Mouse (Mus musculus): Measurements from ENCODE around the gene Ptprg. TPM values are rescaled to one million over a fixed set of nuclear protein-coding genes. Genes with fewer than 3 reads are reported as not detected.

Gene Ptprg
- total RNA-seq, 2 experiments from 2014 or later: 134 to 135 TPM

DNA sequence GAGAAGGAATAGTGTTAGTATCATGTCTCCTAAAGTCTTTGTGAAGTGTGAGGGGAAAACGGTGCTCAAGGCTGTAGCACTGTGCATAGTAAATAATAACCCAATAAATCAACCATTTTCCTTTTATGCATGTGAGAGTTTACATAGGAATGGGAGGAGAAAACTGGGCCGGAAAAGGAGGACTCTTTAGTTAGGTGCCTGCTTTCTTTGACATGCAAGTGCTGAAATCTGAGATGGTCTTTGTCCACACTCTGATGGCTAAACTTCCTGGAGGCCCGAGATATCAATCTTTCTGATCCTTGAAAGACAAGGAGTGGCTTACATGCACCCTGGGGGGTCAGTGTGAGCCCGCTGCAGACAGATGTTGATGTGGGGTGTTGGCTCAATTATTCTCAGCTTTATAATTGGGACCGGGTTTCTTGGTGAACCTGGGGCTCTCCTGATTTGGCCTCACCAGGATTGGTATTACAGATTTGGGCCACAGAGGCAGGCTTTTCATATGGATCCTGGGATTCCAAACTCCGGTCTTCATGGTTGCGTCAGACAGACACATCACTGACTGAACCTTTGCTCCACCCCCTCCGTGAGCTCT, 7.4 kb downstream of the Ptprg start:
- intact Hi-C loops (cut with DNase I): no loop called here

DNA sequence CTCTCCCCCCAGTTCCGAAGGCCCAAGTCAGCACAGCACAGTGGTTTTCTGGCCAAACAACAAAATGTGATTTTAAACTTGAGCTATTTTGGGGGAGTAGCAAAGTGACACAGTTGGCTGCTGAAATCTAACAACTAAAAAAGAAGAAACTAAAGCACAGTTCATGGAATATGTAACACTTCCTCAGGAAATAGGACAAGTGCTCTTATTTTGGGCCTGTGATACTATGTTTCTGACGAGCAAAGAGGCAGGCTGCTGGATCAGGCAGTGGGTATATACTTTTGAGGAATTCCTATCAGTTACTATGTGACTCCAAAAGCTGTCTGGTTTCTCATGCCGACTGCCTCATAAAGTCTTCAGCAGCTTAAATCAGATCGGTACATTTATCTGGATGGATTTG, 8.1 kb downstream of the Ptprg start:
- DNase-seq (ENCODE audit: extremely low spot score in 1 of 2, low spot score in 2 of 2): no peak
- intact Hi-C loops (cut with DNase I): no loop called here

More for the DNA sequence above, 7.4 kb downstream of the Ptprg start:
- DNase-seq (ENCODE audit: extremely low spot score in 1 of 2, low spot score in 2 of 2): no peak

DNA sequence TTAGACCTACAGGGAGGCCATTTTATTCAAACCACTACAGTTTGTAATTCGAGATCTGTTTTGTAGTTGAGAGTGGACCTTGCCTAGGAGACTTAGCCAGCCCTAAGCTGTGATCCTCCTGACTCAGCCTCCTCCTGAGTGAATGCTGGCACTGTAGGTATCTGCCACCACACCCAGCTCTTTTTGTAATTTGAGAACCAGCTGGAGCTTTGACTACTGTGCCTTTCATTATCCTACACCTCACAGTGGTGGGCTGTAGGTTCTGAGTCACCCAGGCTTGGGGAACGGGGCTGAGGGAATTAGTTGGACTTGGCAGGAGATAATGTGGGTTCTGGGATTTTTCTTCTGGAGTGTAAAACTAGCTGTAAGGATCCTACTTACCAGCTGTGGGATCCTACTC, 9.5 kb downstream of the Ptprg start:
- intact Hi-C loops (cut with DNase I): no loop called here
- DNase-seq (ENCODE audit: extremely low spot score in 1 of 2, low spot score in 2 of 2): no peak

DNA sequence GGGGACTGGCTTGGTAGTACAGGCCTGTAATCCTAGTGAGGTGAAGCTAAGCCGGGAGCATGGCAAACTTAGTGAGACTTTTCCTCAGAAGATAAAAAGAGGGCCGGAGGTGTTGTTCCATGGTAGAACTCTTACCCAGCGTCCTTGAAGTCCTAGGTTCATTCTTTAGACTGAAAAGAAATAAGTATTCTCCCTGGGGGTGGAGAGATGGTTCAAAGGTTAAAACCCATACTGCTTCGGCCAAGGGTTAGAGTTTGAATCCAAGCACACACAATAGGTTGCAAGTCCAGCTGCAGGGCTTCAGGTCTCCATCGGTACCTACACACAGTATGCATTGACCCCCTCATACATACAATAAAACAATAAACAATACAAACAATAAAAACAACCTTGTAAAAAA, 10.3 kb downstream of the Ptprg start:
- intact Hi-C loops (cut with DNase I): no loop called here
- DNase-seq (ENCODE audit: extremely low spot score in 1 of 2, low spot score in 2 of 2): no peak

DNA sequence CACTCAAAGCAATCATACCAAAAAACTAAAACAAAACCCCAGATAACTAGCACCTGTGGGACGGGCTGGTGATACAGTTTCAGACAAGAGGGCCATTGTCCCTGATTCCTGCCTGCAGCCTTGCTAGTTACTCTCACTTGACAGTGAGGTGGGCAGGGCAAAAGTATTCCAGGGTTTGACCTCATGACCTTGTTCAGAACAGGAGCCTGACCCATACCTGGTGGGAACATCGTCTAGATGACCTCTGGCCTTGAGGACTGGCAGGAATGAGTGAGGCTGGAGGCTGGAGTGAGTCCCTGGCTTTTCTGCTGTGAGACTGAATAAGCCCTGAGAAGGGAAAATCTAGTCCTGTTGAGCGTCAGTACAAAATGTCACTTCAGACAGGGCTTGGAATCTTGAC, 11.1 kb downstream of the Ptprg start:
- DNase-seq (ENCODE audit: extremely low spot score in 1 of 2, low spot score in 2 of 2): no peak
- intact Hi-C loops (cut with DNase I): no loop called here

DNA sequence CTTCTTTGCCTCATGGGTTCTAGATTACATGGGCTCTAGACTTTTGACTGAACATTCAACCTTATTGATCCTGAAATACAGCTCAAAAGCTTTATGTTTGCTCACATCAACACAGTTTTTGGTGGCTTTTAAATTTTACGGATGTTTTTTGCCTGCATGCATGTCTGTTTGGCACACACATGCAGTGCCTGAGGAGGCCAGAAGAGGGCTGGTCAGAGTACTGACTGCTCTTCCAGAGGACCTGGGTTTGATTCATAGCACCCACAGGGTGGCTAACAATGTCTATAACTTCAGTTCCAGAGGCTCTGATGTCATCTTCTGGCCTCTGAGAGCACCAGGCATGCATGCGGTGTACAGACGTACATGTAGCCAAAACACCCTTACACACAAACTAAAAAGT, 12.0 kb downstream of the Ptprg start:
- intact Hi-C loops (cut with DNase I): no loop called here
- no peak for DNase-seq (ENCODE audit: extremely low spot score in 1 of 2, low spot score in 2 of 2)

DNA sequence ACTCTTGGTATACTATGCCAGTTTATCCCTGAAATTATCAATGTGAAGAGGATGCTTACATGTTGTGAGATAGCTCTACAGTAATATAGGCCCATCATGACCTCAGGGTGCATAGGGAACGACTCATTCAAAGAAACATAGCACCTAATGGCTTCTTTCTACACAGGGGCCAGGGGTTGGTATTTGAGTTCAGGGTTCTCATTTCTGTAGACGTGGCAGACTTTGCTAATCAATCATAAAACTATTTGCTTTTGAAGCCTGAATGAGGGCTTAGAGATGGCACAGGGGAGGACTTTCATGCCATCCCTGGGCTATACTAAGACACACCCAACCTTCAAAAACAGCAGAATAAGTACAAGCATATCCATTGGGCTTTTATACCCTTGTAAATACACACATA, 16.4 kb downstream of the Ptprg start:
- intact Hi-C loops (cut with DNase I): no loop called here

DNA sequence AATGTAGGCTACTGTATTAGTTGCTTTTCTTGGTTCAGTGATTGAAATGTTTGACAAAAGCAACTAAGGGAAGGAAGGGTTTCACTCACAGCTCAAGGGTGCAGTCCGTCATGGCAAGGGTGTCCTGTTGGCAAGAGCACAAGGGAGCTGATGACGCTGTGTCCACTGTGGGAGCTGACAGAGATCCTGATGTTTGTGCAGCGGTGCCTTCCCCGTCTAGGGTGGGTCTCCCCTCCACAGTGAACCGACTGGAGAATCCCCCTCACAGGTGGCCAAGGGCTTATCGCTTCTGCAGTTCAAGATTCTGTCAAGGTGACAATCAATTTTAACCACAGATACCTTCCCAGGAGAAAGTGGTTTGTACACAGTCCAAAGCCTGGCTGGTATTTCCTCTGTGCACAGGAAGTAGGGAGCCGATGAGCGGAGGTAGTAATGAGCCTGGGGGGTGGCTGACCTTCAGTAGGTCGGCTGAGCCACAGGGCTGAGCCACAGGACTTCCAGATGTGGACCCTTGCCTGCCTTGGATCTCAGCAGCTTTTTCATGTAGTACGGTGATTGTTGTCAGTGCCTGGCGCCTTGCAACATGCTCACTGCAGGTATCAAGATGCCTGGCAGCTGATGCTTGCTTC, 18.5 kb downstream of the Ptprg start:
- DNase-seq (ENCODE audit: extremely low spot score in 1 of 2, low spot score in 2 of 2): no peak
- intact Hi-C loops (cut with DNase I): no loop called here

More for the DNA sequence above, 16.4 kb downstream of the Ptprg start:
- no peak for DNase-seq (ENCODE audit: extremely low spot score in 1 of 2, low spot score in 2 of 2)

DNA sequence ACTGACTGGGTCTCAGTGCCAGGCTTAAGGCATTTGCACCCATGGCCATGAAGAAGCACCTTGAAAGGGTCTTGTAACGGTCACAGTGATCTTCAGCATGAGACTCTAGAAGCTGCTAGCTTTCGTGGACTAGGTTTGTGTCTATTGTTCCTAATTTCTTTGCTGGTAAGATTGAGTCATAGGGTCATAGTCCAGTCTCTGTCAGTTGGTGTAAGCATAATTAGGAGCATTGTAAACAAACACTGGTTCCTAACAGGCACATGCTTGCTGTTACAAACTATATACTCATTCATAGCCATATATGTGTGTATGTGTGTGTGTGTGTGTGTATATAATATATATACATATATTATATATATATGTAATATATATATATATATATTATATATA, 19.1 kb downstream of the Ptprg start:
- intact Hi-C loops (cut with DNase I): no loop called here

DNA sequence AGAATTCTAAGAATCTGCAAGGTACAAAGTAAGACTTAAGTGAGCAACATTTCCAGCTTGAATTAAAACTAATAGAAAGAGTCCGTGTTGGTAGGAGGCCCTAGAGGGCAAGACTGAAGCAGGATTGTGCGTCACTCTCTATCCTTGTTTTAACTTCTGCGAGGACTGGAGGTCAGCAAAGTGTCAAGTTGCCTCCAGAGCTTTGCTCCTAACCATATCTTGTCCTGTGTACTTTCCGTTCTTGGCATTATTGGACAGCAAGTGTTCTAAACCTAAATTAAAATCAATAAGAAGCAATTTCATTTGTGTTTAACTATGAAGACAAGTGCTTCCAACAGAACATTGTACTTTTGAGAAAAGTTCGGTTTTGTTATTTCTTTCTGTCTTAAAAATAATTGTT, 20.4 kb downstream of the Ptprg start:
- intact Hi-C loops (cut with DNase I): no loop called here
- DNase-seq (ENCODE audit: extremely low spot score in 1 of 2, low spot score in 2 of 2): no peak

More for the DNA sequence above, 19.1 kb downstream of the Ptprg start:
- no peak for DNase-seq (ENCODE audit: extremely low spot score in 1 of 2, low spot score in 2 of 2)

DNA sequence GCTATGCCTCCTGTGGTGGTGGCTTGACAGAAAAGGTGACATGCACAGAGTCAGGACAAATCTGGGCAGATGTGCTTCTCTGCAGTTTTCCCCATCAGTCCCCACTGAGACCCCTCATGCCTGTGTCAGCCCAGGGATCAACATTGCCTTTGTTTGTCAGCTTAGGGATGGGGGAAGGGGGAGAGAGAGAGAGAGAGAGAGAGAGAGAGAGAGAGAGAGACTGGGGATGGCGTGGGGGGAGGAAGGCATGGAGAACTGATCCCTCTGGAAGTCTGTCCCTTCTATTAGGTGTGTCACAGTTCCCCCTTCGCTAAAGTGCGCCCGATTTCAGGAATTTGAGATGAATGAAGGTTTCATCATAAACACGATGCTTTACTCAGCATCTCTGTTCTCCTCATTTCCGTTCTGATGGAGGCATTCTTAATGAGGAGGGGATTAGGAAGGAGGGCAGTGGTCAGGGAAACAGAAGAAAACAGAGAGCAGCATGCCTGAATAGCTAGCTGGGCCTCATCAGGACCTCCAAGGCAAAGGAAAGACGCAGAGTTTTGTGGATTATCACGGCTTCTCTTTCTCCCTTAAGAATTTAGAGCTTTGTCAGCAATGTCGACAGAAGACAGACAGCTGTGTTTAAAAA, 24.1 kb downstream of the Ptprg start:
- DNase-seq (ENCODE audit: extremely low spot score in 1 of 2, low spot score in 2 of 2): no peak
- intact Hi-C loops (cut with DNase I): no loop called here

DNA sequence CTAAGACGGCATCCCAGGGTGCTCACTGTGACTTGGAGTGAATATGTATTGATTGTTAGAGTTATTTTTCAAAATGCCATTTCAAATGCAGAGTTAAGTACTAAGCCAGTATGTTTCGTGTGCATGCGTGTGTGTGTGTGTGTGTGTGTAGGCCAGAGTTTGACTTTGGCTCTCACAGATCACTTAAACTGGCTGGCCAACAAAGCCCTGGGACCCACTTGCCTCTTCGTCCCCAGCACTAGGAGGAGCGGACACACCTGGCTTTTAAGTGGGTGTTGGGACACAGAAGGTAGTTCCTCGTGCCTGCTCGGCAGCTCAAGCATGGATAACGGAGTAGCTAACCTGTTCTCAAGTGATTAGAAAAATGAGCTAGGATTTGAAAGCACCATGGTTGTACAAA, 24.6 kb downstream of the Ptprg start:
- no peak for DNase-seq (ENCODE audit: extremely low spot score in 1 of 2, low spot score in 2 of 2)
- intact Hi-C loops (cut with DNase I): no loop called here

DNA sequence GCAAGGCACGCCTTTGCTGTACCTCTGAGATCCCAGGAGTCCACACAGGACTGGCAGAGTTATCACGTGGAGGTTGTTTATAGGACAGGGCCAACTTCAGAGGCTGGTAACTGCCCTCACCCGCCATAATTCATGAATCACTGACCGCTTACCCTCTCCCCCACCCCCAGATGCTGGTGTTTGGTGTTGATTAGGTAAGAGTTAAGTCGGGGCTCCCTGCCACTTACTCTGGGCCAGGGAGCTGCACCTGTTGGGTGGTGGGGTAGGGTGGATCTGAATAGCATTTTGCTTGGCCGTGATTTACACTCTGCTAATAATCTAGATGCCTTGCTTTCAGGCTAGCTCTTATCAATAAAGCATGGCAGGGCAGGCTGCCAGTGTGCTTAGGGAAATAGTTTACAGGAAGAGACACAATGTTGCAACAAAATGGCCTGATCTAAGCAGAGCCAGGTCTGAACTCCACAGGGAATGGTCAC, 25.2 kb downstream of the Ptprg start:
- no peak for DNase-seq (ENCODE audit: extremely low spot score in 1 of 2, low spot score in 2 of 2)
- intact Hi-C loops (cut with DNase I): no loop called here

DNA sequence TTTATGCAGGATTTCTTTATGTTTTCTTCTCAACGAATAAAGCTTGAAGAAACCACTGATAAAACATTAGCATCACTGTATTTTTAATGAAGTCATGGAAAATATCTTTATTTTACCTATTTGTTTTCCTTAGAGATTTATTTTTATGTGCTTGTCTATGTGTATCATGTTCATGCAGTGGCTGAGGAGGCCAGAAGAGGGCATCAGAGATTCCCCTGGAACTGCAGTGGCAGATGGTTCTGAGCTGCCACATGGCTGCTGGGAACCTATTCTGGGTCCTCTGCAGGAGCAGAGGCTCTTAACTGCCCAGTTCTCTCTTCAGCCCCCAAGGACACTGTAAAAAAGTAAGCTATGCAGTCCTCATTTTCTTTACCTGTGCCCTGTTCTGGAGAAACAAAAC, 26.6 kb downstream of the Ptprg start:
- no peak for DNase-seq (ENCODE audit: extremely low spot score in 1 of 2, low spot score in 2 of 2)
- intact Hi-C loops (cut with DNase I): no loop called here

DNA sequence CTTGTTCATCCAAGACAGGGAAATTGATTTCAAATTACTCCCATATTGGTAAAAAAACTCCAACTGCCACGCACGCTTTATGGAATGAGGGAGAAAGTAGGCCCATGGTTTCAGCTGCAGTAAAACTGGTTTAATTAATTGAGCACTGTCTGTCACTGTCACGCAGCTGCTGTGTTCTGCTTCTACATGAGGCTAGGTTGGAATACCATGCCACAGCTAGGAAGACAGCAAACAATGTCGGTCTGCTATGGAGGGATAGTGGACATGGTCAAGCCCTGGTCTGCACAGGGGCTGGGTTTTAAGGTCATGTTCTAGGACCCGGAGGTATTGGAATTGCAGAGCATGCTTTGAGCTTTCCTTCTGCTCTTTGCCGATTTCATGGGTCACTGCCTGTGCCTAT, 30.9 kb downstream of the Ptprg start:
- intact Hi-C loops (cut with DNase I): no loop called here
- no peak for DNase-seq (ENCODE audit: extremely low spot score in 1 of 2, low spot score in 2 of 2)

DNA sequence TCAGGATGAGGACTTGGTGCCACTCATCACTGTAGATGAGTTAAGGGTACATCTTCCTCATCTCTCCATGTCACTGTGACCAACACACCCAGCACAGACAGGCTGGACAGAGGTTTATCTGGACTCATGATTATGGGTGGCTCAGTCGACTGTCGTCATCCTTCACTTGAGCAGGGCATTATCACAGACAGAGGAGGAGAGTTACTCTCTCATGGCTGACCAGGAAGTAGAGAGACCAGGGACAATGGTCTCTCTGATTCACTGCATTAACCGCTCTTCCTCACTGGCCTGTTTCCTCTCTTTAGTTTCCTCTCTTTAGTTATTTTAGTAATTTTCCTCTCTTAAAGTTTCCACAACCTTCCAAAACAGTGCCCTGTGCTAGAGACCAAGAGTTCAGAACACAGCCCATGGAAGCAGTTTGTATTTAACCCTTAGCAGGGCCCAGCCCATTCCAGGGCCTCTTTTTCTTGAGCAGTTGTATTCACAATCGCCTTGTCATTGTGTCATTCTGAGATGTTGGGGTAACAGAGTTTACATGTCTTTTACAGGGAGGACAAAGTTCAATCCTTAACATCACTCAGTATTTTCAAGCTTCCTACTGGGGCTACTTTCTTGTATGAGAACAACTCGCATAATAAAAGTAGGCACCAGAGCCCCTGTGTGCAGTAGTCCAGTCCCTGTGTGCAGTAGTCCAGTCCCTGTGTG, 31.7 kb downstream of the Ptprg start:
- intact Hi-C loops (cut with DNase I): no loop called here
- DNase-seq (ENCODE audit: extremely low spot score in 1 of 2, low spot score in 2 of 2): no peak

DNA sequence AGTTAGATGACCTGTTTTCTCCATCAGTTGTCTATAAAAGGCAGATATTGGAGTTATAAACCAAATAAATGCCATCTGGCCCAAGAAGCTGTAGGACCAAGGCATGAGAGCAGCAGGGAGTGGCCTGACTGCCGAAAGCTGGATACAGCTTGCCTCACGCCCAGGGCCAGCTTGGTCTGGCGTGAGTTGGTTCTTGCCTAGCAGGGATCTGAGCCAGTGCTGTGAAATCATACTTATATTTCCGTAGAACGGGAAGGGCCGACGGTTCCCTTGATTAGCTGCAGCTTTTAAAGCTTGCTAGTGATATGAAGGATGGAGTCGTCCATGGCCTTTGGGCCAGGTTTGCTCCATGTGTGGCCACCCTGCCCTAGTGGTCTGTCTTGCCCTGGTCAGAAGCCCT, 37.1 kb downstream of the Ptprg start:
- intact Hi-C loops (cut with DNase I): no loop called here
- no peak for DNase-seq (ENCODE audit: extremely low spot score in 1 of 2, low spot score in 2 of 2)

DNA sequence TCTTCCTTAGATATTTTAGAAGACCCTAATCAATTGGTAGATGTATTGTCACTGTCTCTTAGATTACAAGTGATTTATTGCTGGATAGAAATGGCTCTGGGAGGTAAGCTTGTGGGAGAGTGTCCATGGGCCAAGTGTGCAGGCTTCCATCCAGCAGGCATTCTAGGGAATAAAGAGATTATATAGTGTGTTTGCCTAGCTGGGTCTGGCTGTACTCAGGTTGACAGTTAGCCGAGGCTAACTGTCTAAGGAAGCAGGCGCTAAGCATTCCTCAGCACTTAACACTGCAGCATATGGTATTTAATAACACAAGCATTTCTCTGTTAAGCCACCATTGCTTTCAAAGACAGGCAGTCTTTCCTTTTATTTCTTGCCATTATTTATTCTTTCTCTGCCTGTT, 39.3 kb downstream of the Ptprg start:
- intact Hi-C loops (cut with DNase I): no loop called here

DNA sequence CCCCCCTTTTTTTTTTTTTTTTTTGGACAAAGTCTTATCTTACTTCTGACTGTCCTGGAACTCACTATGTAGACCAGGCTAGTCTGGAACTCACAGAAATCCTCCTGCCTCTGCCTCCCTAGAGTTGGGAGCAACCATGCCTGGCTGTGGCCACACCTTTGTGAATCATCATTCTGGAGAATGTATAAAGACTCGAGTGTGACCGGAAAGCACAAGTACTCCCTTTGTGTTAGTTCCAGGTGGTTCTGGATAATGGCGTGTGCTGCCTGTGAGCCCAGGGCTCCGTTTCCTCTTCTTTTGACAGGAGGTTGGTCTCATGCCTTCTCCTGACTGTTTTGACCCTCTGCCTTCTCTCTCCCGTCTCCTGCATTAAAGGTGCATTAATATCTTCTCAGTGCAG, 41.0 kb downstream of the Ptprg start:
- intact Hi-C loops (cut with DNase I): no loop called here

More for the DNA sequence above, 39.3 kb downstream of the Ptprg start:
- DNase-seq (ENCODE audit: extremely low spot score in 1 of 2, low spot score in 2 of 2): no peak

More for the DNA sequence above, 41.0 kb downstream of the Ptprg start:
- DNase-seq (ENCODE audit: extremely low spot score in 1 of 2, low spot score in 2 of 2): no peak

Data from left cerebral cortex, postnatal 10 days (tissue).